Comparison of ENCODE assay signal across 19 mouse cellular contexts in genomic region chr10:43676289-43676688, GRCm38 (mm10).
"Had no signal": no experiment of that assay in that cellular context is flagged by ENCODE, and none has a peak within 500 bp of the region (broad histone marks: within the 10 kb centered on the region; RNA-seq: fewer than 3 reads in every experiment).

No protein-coding gene starts in this region.

- H3K9me3 ChIP-seq: intestine, embryonic 15.5 days; limb, embryonic 10.5 days; limb, embryonic 13.5 days; lung, embryonic 15.5 days; midbrain, embryonic 12.5 days; midbrain, embryonic 15.5 days; neural tube, embryonic 12.5 days; neural tube, embryonic 15.5 days; stomach, embryonic 15.5 days had no signal

- ATAC-seq: intestine, embryonic 15.5 days; midbrain, embryonic 15.5 days had no signal

- H3K4me3 ChIP-seq: intestine, embryonic 15.5 days; limb, embryonic 10.5 days; limb, embryonic 13.5 days; lung, embryonic 15.5 days; midbrain, embryonic 12.5 days; midbrain, embryonic 15.5 days; neural tube, embryonic 12.5 days; neural tube, embryonic 15.5 days; stomach, embryonic 15.5 days had no signal

- H3K9ac ChIP-seq: intestine, embryonic 15.5 days; limb, embryonic 13.5 days; lung, embryonic 15.5 days; midbrain, embryonic 12.5 days; midbrain, embryonic 15.5 days; neural tube, embryonic 12.5 days; neural tube, embryonic 15.5 days; stomach, embryonic 15.5 days had no signal

- H3K4me1 ChIP-seq: lung, embryonic 15.5 days; midbrain, embryonic 12.5 days; midbrain, embryonic 15.5 days; neural tube, embryonic 12.5 days; neural tube, embryonic 15.5 days; stomach, embryonic 15.5 days had no signal

- H3K4me2 ChIP-seq: intestine, embryonic 15.5 days; limb, embryonic 13.5 days; lung, embryonic 15.5 days; midbrain, embryonic 12.5 days; midbrain, embryonic 15.5 days; neural tube, embryonic 12.5 days; neural tube, embryonic 15.5 days; stomach, embryonic 15.5 days had no signal

- H3K36me3 ChIP-seq: intestine, embryonic 15.5 days; limb, embryonic 10.5 days; limb, embryonic 13.5 days; lung, embryonic 15.5 days; midbrain, embryonic 12.5 days; midbrain, embryonic 15.5 days; neural tube, embryonic 12.5 days; neural tube, embryonic 15.5 days; stomach, embryonic 15.5 days had no signal

- DNase-seq: kidney, adult 18-20 months; kidney, adult 9 months; kidney, postnatal 14 days; kidney, postnatal 4 days; lung, postnatal 14 days; lung, postnatal 4 days; right cerebral cortex, adult 18-20 months; right cerebral cortex, postnatal 14 days; right cerebral cortex, postnatal 4 days; thymus, postnatal 25 days had no signal

- H3K27ac ChIP-seq: intestine, embryonic 15.5 days; limb, embryonic 10.5 days; limb, embryonic 13.5 days; lung, embryonic 15.5 days; midbrain, embryonic 12.5 days; midbrain, embryonic 15.5 days; neural tube, embryonic 12.5 days; neural tube, embryonic 15.5 days; stomach, embryonic 15.5 days had no signal

- H3K27me3 ChIP-seq: intestine, embryonic 15.5 days; limb, embryonic 13.5 days; lung, embryonic 15.5 days; midbrain, embryonic 12.5 days; midbrain, embryonic 15.5 days; neural tube, embryonic 12.5 days; neural tube, embryonic 15.5 days; stomach, embryonic 15.5 days had no signal
